Mouse (Mus musculus) liver, embryonic 14.5 days (tissue): ENCODE data around the gene Pfdn4.

Experiments
- CTCF ChIP-seq: IDR thresholded peaks from 2 replicates; pipeline ENCODE4 v1.5.1; 2016; ENCODE audit warnings: antibody characterized with exemption, low read depth, control low read depth
- EP300 ChIP-seq: IDR thresholded peaks from 2 replicates; pipeline ENCODE4 v1.6.1; 2016; ENCODE audit warnings: antibody characterized with exemption, low read depth

GRCm38 (mm10) chr2:170503343-170503742 is 7.1 kb downstream of the Pfdn4 start:
- TF ChIP-seq CTCF: no peak
- no peak for TF ChIP-seq EP300
